Mouse (Mus musculus) heart, embryonic 16.5 days (tissue): ENCODE measurements around the gene Ccs. TPM values are rescaled to one million over a fixed set of nuclear protein-coding genes. Genes with fewer than 3 reads are reported as not detected.
"Not testable (repeated sequence)": the region's sequence is repeated elsewhere in the genome, so short reads cannot be mapped to it uniquely, and the experiment has no call there.

Experiments
- ATAC-seq: fragments of 200-750 bp; cut with Nextera tagmentation; replicated peaks from 2 replicates; pipeline ENCODE4 v1.8.0; 2017; ENCODE audit warnings: moderate number of reproducible peaks; ENCODE audit not compliant: insufficient read depth, low FRiP score; ENCODE audit errors: extremely low read depth
- H3K27ac ChIP-seq: fragments of 300-500 bp; sonication (generic); 2 replicates; pipeline ENCODE4 v1.5.1; 2014; ENCODE audit warnings: mild to moderate bottlenecking, low read length, control low read depth, moderate library complexity
- H3K27me3 ChIP-seq: fragments of 300-500 bp; sonication (generic); 2 replicates; pipeline ENCODE4 v1.6.1; 2014; ENCODE audit warnings: low read length, mixed read lengths; ENCODE audit not compliant: control insufficient read depth, insufficient read depth
- H3K36me3 ChIP-seq: fragments of 300-500 bp; sonication (generic); 2 replicates; pipeline ENCODE4 v1.6.1; 2014; ENCODE audit not compliant: control insufficient read depth, insufficient read depth
- H3K4me1 ChIP-seq: fragments of 300-500 bp; sonication (generic); 2 replicates; pipeline ENCODE4 v1.6.1; 2014; ENCODE audit warnings: low read length, mixed read lengths; ENCODE audit not compliant: control insufficient read depth, insufficient read depth
- H3K4me2 ChIP-seq: fragments of 300-500 bp; sonication (generic); 2 replicates; pipeline ENCODE4 v1.6.1; 2014; ENCODE audit warnings: low read depth, mild to moderate bottlenecking, control low read depth, low read length
- H3K4me3 ChIP-seq: fragments of 300-500 bp; sonication (generic); 2 replicates; pipeline ENCODE4 v1.5.1; 2014; ENCODE audit warnings: mild to moderate bottlenecking, control low read depth, low read length
- H3K9ac ChIP-seq: fragments of 300-500 bp; sonication (generic); 2 replicates; pipeline ENCODE4 v1.6.1; 2014; ENCODE audit warnings: low read length, control low read depth
- H3K9me3 ChIP-seq: fragments of 300-500 bp; sonication (generic); replicated peaks from 2 replicates; pipeline ENCODE4 v1.6.1; 2016; ENCODE audit warnings: low read length; ENCODE audit not compliant: control insufficient read depth
- whole genome bisulfite sequencing: fragments of 180-500 bp; shearing (Covaris S2); extraction: QIAGEN DNeasy Blood & Tissue Kit; methylation state at CpG from one replicate; pipeline ENCODE4 v1.1.7; 2014; 5-methylcytosine and 5-hydroxymethylcytosine counted together
- polyA plus RNA-seq: library from polyadenylated mRNA; unstranded; fragments of >200 nt; fragmentation: Nextera tagmentation; extraction: Ambion mirVana; gene quantifications from 2 replicates; pipeline ENCODE4 v1.2.1, GENCODE M21; 2015

Ccs gene
- polyA plus RNA-seq, 1 experiment from 2014 or later = 40.5 TPM

- H3K9ac ChIP-seq = no peak overlapping the region
- 0 out of 2 replicates have a peak, but pooled peaks cover 4% of the 10 kb centered on the region for H3K9me3 ChIP-seq
- no peak for ATAC-seq
- 47% methylated on average over 1 of the region's 1 CpGs for WGBS
- H3K36me3 ChIP-seq = no peaks in the 10 kb centered on the region
- no peaks in the 10 kb centered on the region for H3K27me3 ChIP-seq
- no peak overlapping the region for H3K4me3 ChIP-seq
- H3K4me1 ChIP-seq = peaks cover 1% of the 10 kb centered on the region
- H3K4me2 ChIP-seq = no peak overlapping the region
- H3K27ac ChIP-seq = no peak overlapping the region
These were observed 21.8 kb downstream of the Ccs start for GRCm38 (mm10) chr19:4817182-4817835.

GRCm38 (mm10) chr19:4813015-4813414 is 26.1 kb downstream of the Ccs start:
- ATAC-seq = no peak
- H3K9ac ChIP-seq = no peak overlapping the region
- peaks cover 21% of the 10 kb centered on the region for H3K4me1 ChIP-seq
- 0 out of 2 replicates have a peak, but pooled peaks cover 4% of the 10 kb centered on the region for H3K9me3 ChIP-seq
- 79% methylated on average over 6 of the region's 6 CpGs for WGBS
- no peaks in the 10 kb centered on the region for H3K27me3 ChIP-seq
- H3K4me2 ChIP-seq = no peak overlapping the region
- no peak overlapping the region for H3K27ac ChIP-seq
- H3K36me3 ChIP-seq = no peaks in the 10 kb centered on the region
- H3K4me3 ChIP-seq = no peak overlapping the region

GRCm38 (mm10) chr19:4812334-4812949 is 26.7 kb downstream of the Ccs start:
- peak overlapping the region; percentile 97 for H3K27ac ChIP-seq
- not testable (repeated sequence) for H3K27me3 ChIP-seq, ATAC-seq, H3K9me3 ChIP-seq, H3K36me3 ChIP-seq
- 74% methylated on average over 8 of the region's 8 CpGs for WGBS
- H3K4me3 ChIP-seq = peak overlapping the region; percentile 95
- peak overlapping the region; percentile 75 for H3K4me2 ChIP-seq
- H3K4me1 ChIP-seq = peaks cover 21% of the 10 kb centered on the region
- H3K9ac ChIP-seq = peak overlapping the region; percentile 97

- Histone ChIP-seq H3K9me3 (0 out of 2 replicates have a peak, but pooled peaks cover 4% of the 10 kb centered on the region), H3K36me3 (no peaks in the 10 kb centered on the region), H3K27ac (peak overlapping the region; percentile 97), H3K4me1 (peaks cover 21% of the 10 kb centered on the region), H3K4me3 (peak overlapping the region; percentile 95), H3K27me3 (no peaks in the 10 kb centered on the region), H3K4me2 (peak overlapping the region; percentile 75), H3K9ac (peak overlapping the region; percentile 97)
- peak; percentile 20; the same call in 1 of the 2 replicates for ATAC-seq
- WGBS = 2% methylated on average over 12 of the region's 12 CpGs
These were observed 27.3 kb downstream of the Ccs start for GRCm38 (mm10) chr19:4811909-4812242.

GRCm38 (mm10) chr19:4811063-4811908 is 27.8 kb downstream of the Ccs start, which contains the start of the genes Gm21992 and Rbm14:
Gm21992 (minus strand) TSS chr19:4811612.
Rbm14 (minus strand) TSS chr19:4811634.
- H3K36me3 ChIP-seq = no peaks in the 10 kb centered on the region
- peak; percentile 99 for ATAC-seq
- H3K4me2 ChIP-seq = peak within 1 kb of the TSS; percentile 95
- H3K4me3 ChIP-seq = peak within 1 kb of the TSS; percentile 95
- WGBS = under 1% methylated on average over 83 of the region's 83 CpGs
- peak within 1 kb of the TSS; percentile 98 for H3K27ac ChIP-seq
- H3K27me3 ChIP-seq = no peaks in the 10 kb centered on the region
- peaks cover 21% of the 10 kb centered on the region for H3K4me1 ChIP-seq
- H3K9me3 ChIP-seq = 0 out of 2 replicates have a peak, but pooled peaks cover 4% of the 10 kb centered on the region
- H3K9ac ChIP-seq = peak within 1 kb of the TSS; percentile 97

- Histone ChIP-seq H3K36me3 (no peaks in the 10 kb centered on the region), H3K4me2 (peak overlapping the region; percentile 95), H3K9ac (peak overlapping the region; percentile 92), H3K4me1 (peaks cover 21% of the 10 kb centered on the region), H3K27me3 (no peaks in the 10 kb centered on the region), H3K9me3 (0 out of 2 replicates have a peak, but pooled peaks cover 3% of the 10 kb centered on the region), H3K4me3 (peak overlapping the region; percentile 95), H3K27ac (peak overlapping the region; percentile 98)
- 1% methylated on average over 17 of the region's 17 CpGs for WGBS
- no peak for ATAC-seq
These were observed 28.4 kb downstream of the Ccs start for GRCm38 (mm10) chr19:4810746-4811062.

- peak overlapping the region; percentile 95 for H3K4me2 ChIP-seq
- H3K4me1 ChIP-seq = peaks cover 21% of the 10 kb centered on the region
- H3K36me3 ChIP-seq = no peaks in the 10 kb centered on the region
- H3K27me3 ChIP-seq = no peaks in the 10 kb centered on the region
- peak overlapping the region; percentile 98 for H3K27ac ChIP-seq
- peak overlapping the region; percentile 92 for H3K9ac ChIP-seq
- WGBS = under 1% methylated on average over 14 of the region's 14 CpGs
- H3K4me3 ChIP-seq = peak overlapping the region; percentile 95
- H3K9me3 ChIP-seq = no peaks in the 10 kb centered on the region
- no peak for ATAC-seq
These were observed 28.8 kb downstream of the Ccs start for GRCm38 (mm10) chr19:4810309-4810708.

- Histone ChIP-seq H3K9ac (no peak overlapping the region), H3K27me3 (no peaks in the 10 kb centered on the region), H3K9me3 (no peaks in the 10 kb centered on the region), H3K27ac (no peak overlapping the region), H3K4me2 (no peak overlapping the region), H3K36me3 (peaks cover 36% of the 10 kb centered on the region), H3K4me3 (no peak overlapping the region), H3K4me1 (peaks cover 8% of the 10 kb centered on the region; the same call in 1 of the 2 replicates)
- ATAC-seq = no peak
- WGBS = 81% methylated on average over 10 of the region's 10 CpGs
These were observed 35.8 kb downstream of the Ccs start for GRCm38 (mm10) chr19:4803283-4803682.
